Mouse (Mus musculus): ENCODE measurements around the gene Ermp1.

- TF ChIP-seq CTCF (IDR thresholded peaks at IDR 0.05; ENCODE audit: borderline replicate concordance, insufficient read depth, low read depth, low read length) (no peak), POLR2A (IDR thresholded peaks at IDR 0.05; ENCODE audit: borderline replicate concordance, insufficient read depth, low read length) (no peak)
These were observed 1.5 kb upstream of the Ermp1 start for GRCm38 (mm10) chr19:29649683-29650082.
